Mouse (Mus musculus) liver, adult 2 months (tissue): ENCODE results near the gene Ccdc57. TPM values are rescaled to one million over a fixed set of nuclear protein-coding genes. Genes with fewer than 3 reads are reported as not detected.

Source experiments
- DNase-seq: peaks from one replicate; pipeline ENCODE4 v3.0.0-alpha.2; 2011; ENCODE audit warnings: low read depth, low spot score; ENCODE audit errors: extremely low read depth
- H3K27ac ChIP-seq: fragments of 200-500 bp; replicated peaks from 2 replicates; pipeline ENCODE4 v1.5.1; 2012; ENCODE audit warnings: low read depth, mild to moderate bottlenecking, control low read depth, inconsistent platforms, low read length; ENCODE audit not compliant: insufficient read depth
- H3K27me3 ChIP-seq: fragments of 200-500 bp; 2 replicates; pipeline ENCODE4 v1.6.1; 2012; ENCODE audit warnings: mild to moderate bottlenecking, moderate library complexity, low read length, inconsistent platforms; ENCODE audit not compliant: control insufficient read depth, insufficient read depth
- H3K36me3 ChIP-seq: fragments of 200-500 bp; 2 replicates; pipeline ENCODE4 v1.6.1; 2012; ENCODE audit warnings: low read length, inconsistent platforms; ENCODE audit not compliant: control insufficient read depth, insufficient read depth
- H3K4me1 ChIP-seq: fragments of 200-500 bp; 2 replicates; pipeline ENCODE4 v1.6.1; 2011; ENCODE audit warnings: low read length; ENCODE audit not compliant: control insufficient read depth, insufficient read depth
- H3K4me3 ChIP-seq: fragments of 200-500 bp; 2 replicates; pipeline ENCODE4 v1.5.1; 2011; ENCODE audit warnings: low read depth, mild to moderate bottlenecking, control low read depth, low read length, moderate library complexity; ENCODE audit not compliant: insufficient read depth
- H3K79me2 ChIP-seq: fragments of 200-500 bp; 2 replicates; pipeline ENCODE4 v1.6.1; 2012; ENCODE audit warnings: inconsistent platforms, mild to moderate bottlenecking, low read length, moderate library complexity; ENCODE audit not compliant: control insufficient read depth, insufficient read depth
- H3K9ac ChIP-seq: fragments of 200-500 bp; 2 replicates; pipeline ENCODE4 v1.6.1; 2012; ENCODE audit warnings: low read depth, mild to moderate bottlenecking, control low read depth, inconsistent platforms, low read length
- CTCF ChIP-seq: fragments of 200-500 bp; IDR thresholded peaks from 2 replicates; pipeline ENCODE4 v1.5.1; 2011; ENCODE audit warnings: low read depth, low read length, control low read depth
- POLR2A ChIP-seq: fragments of 200-500 bp; IDR thresholded peaks from 2 replicates; pipeline ENCODE4 v1.6.1; 2011; ENCODE audit warnings: low read length, control low read depth; ENCODE audit not compliant: insufficient read depth; ENCODE audit errors: extremely low read depth
- WGBS: fragments of 180-500 bp; shearing (Covaris S2); methylation state at CpG from one replicate; pipeline ENCODE4 v1.1.7; 2018; 5-methylcytosine and 5-hydroxymethylcytosine counted together
- polyA plus RNA-seq: library from polyadenylated mRNA; depleted of rRNA; stranded (reverse); fragments of >200 nt; gene quantifications from 2 replicates; pipeline ENCODE4 v1.2.3, GENCODE M21; 2012
- total RNA-seq: library from RNA; depleted of rRNA; stranded (reverse); fragments of >200 nt; gene quantifications from 2 replicates; pipeline ENCODE4 v1.2.3, GENCODE M21; 2014

Ccdc57 gene
- total and polyA plus RNA-seq, 2 experiments, result 1.1 to 2.3 TPM

GRCm38 (mm10) chr11:120957052-120957451, 24.4 kb upstream of the Ccdc57 start:
- H3K27ac ChIP-seq, result no peak overlapping the region
- H3K4me1 ChIP-seq, result no peaks in the 10 kb centered on the region
- no peak for DNase-seq

GRCm38 (mm10) chr11:120955701-120956100, 23.0 kb upstream of the Ccdc57 start:
- 94% methylated on average over 8 of the region's 8 CpGs for WGBS
- H3K36me3 ChIP-seq, result no peaks in the 10 kb centered on the region
- no peaks in the 10 kb centered on the region for H3K79me2 ChIP-seq
- no peak overlapping the region for H3K4me3 ChIP-seq
- no peaks in the 10 kb centered on the region for H3K27me3 ChIP-seq
- H3K4me1 ChIP-seq, result no peaks in the 10 kb centered on the region
- no peak overlapping the region for H3K9ac ChIP-seq
- no peak overlapping the region for H3K27ac ChIP-seq
- TF ChIP-seq POLR2A (no peak), CTCF (no peak)
- DNase-seq, result no peak

More at GRCm38 (mm10) chr11:120957052-120957451, 24.4 kb upstream of the Ccdc57 start:
- WGBS, result 81% methylated on average over 8 of the region's 8 CpGs
- no peak overlapping the region for H3K4me3 ChIP-seq
- TF ChIP-seq POLR2A (no peak), CTCF (no peak)
- no peaks in the 10 kb centered on the region for H3K79me2 ChIP-seq
- H3K9ac ChIP-seq, result no peak overlapping the region
- H3K27me3 ChIP-seq, result no peaks in the 10 kb centered on the region
- no peaks in the 10 kb centered on the region; the same call in 1 of the 2 replicates for H3K36me3 ChIP-seq

- H3K9ac ChIP-seq, result no peak overlapping the region
- TF ChIP-seq POLR2A (no peak), CTCF (no peak)
- H3K36me3 ChIP-seq, result no peaks in the 10 kb centered on the region
Measured at GRCm38 (mm10) chr11:120954936-120955335, 22.3 kb upstream of the Ccdc57 start.

GRCm38 (mm10) chr11:120951731-120952730, 19.4 kb upstream of the Ccdc57 start:
- peaks cover 6% of the 10 kb centered on the region for H3K27me3 ChIP-seq
- H3K9ac ChIP-seq, result no peak overlapping the region
- H3K4me1 ChIP-seq, result no peaks in the 10 kb centered on the region
- WGBS, result 88% methylated on average over 9 of the region's 9 CpGs
- no peak overlapping the region for H3K27ac ChIP-seq
- H3K36me3 ChIP-seq, result no peaks in the 10 kb centered on the region
- H3K4me3 ChIP-seq, result no peak overlapping the region
- DNase-seq, result no peak
- H3K79me2 ChIP-seq, result no peaks in the 10 kb centered on the region
- no peak for TF ChIP-seq CTCF

More at GRCm38 (mm10) chr11:120954936-120955335, 22.3 kb upstream of the Ccdc57 start:
- Histone ChIP-seq H3K4me3 (no peak overlapping the region), H3K27ac (no peak overlapping the region), H3K79me2 (no peaks in the 10 kb centered on the region), H3K4me1 (no peaks in the 10 kb centered on the region), H3K27me3 (no peaks in the 10 kb centered on the region)
- no peak for DNase-seq
- WGBS, result 85% methylated on average over 5 of the region's 5 CpGs

GRCm38 (mm10) chr11:120951237-120951636, 18.6 kb upstream of the Ccdc57 start:
- Histone ChIP-seq H3K36me3 (no peaks in the 10 kb centered on the region), H3K79me2 (no peaks in the 10 kb centered on the region), H3K27me3 (peaks cover 6% of the 10 kb centered on the region), H3K4me3 (no peak overlapping the region), H3K27ac (no peak overlapping the region), H3K4me1 (no peaks in the 10 kb centered on the region), H3K9ac (no peak overlapping the region)
- TF ChIP-seq POLR2A (no peak), CTCF (no peak)
- no peak for DNase-seq
- WGBS, result 50% methylated on average over 8 of the region's 8 CpGs
